Mouse (Mus musculus) cerebellum, postnatal 14 days (tissue): ENCODE measurements around the gene Cfap54.

Experiments
- DNase-seq, 2 experiments: peaks; one replicate each; pipeline ENCODE4 v3.0.0; 2021; ENCODE audit warnings: mixed read lengths in 2 of 2

The Cfap54 gene

GRCm38 (mm10) chr10:93053315-93053714, 28.1 kb downstream of the Cfap54 start:
- DNase-seq: no peak

- DNase-seq: peak; percentile 88 to 91
These were observed 30.2 kb downstream of the Cfap54 start for GRCm38 (mm10) chr10:93051016-93051726.

GRCm38 (mm10) chr10:93050571-93050970, 30.8 kb downstream of the Cfap54 start:
- DNase-seq: no peak

DNA sequence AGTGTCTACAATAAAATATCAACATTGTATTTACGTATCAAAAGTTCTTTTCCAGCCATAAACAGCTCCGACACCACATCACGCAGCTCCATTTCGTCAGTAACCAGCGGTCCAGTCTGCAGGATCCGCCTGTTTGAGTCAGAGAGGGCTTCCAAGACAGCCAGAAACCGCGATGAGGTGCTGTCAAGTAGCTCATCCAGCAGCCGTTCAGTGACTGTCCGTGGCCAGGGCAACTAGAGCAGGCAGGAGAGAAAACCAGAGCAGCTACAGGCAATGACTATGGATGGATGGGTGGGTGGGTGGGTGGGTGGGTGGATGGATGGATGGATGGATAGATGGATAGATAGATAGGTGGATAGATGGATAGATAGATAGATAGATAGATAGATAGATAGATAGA, 38.2 kb downstream of the Cfap54 start:
- no peak for DNase-seq

DNA sequence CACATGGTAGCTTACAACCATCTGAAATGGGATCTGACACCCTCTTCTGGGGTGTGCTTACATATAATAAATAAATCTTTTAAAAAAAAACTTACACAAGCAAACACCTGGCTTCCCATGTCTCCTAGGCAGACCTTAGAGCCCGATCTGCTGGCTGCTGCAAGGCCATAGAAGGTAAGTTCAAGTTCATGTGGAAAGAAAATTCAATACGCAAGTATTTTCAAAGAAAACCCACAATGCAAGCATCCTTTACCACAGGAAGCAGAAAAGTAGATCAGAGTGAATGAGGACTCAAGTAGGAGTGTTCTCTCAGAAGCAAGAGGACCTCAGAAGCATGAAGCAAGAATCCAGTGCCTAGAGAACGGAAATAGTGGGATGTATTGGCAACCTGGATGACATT, 39.6 kb downstream of the Cfap54 start:
- no peak for DNase-seq

GRCm38 (mm10) chr10:93041392-93041791, 40.0 kb downstream of the Cfap54 start:
- no peak for DNase-seq

DNA sequence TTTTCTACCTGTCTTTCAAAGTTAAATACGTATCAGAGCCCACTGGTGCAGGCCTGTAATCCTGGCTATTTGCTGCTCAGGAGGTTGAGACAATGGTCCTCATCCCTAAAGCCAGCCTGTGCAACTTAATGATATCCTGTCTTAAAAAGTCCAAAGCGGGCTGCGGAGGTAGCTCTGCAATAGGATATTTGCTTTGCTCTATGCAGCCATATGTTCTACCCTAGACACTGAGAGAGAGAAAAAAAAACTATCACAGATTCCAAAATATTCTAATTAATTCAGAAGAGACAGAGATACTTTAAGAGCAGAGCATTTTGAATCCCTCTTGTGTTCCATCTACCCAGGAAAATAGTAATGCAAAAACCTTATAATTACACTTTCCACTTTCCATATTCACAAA, 44.9 kb downstream of the Cfap54 start:
- DNase-seq: no peak

DNA sequence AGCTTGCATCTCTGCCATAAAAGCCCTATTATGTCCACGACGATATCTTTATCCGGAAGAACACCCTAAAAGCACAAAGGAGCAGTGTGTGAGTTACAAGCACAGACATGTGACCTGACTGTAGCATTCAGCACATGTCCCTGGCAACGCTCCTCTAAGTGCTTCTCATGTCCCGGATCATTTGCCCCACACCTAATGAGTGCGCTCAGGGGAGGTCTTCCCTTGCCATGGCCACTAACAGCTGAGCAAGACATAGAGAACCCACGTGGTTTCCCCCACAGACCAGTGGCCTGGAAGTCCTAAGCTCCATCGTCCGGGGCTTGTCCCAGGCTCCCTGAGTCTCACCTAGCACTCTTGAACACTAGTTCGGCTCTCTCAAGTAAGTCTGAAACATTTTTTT, 45.9 kb downstream of the Cfap54 start:
- no peak for DNase-seq

DNA sequence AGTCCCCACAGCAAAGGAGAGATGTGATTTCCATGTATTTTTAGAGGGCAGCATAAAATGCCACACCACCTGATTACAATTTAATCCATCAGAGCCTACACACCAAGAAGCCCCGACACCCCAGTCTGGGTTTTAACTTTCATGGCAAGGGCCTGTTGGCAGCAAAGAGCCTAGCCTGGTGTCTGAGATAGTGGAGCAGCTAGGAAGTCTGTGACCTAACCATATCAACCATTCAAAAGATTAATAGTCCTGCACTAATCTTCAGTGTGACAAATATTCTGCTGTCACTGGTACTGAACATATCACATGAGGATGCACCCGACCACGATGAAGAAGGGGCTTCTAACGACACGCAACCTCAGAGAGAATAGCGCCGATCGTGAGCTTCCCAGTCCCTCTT, 58.1 kb downstream of the Cfap54 start:
- DNase-seq: no peak

DNA sequence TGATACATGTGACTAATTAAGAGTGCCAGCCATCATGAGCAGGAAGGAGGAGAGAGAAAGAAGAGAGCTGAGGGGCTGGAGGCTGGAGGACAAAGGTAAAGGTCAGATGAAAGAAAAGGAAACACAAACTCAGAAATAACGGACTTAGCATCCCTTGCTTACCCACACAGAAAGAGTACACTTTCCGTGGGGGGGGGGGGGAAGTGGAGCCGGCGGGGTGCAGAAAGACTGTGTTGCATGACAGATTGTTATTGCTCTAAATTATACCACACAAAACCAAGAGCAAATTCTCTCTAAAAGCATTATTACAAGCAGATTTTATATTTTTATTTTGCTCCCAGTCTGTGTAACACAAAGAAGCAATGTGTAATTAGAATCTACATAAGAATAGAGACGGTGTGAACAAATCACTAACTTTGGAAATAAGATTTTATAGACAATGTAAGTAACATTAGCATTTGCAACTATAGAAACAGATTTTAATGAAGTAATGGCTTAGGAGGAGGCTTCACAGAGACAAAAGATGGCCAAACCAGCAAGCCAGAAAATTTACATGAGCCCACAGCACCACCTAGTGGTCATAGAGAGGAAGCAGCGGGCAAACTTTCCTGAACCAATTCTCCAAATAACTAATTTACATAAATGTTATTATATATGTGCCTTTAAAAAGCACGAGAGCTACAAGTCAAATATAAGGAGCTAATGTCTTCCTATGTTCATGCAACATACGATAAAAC, 67.2 kb downstream of the Cfap54 start:
- DNase-seq: peak; percentile 75 to 79

DNA sequence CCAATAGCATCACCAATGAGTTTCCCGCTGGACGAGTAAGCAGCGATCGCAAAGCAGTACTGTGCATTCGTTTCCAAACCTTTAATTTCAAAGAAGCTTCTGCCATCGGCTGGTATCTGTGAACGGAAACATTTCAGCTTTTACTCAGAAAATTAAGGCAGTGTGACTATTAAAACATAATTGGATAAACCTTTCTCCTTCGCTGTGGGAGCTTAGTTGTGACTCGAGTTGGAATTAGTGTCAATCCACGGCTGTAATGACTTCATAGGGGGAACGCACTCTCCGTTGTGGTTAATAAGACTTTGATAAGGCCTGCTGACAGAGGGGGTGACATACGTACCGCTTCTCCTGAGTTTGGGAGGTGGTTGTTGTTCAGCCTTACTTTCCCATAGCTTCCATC, 70.3 kb downstream of the Cfap54 start:
- DNase-seq: no peak

- DNase-seq: no peak
These were observed 74.4 kb downstream of the Cfap54 start for GRCm38 (mm10) chr10:93006970-93007369.

DNA sequence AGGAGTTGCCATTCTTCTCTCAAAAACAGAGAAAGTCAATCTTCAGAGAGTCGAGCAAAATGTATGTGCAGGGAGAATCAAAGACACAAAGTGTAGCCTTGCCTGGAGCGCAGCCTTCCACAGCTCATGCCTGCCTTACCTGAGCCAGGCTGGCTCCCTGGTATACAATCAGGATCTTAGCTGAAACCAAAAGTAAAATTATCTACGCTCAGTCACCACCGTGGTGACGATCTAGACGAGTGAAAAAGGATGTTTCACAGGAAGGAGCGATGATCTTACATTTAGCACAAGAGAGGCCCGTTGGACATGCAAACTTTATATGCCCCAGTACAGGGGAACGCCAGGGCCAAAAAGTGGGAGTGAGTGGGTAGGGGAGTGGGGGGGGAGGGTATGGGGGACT, 75.0 kb downstream of the Cfap54 start:
- no peak for DNase-seq

DNA sequence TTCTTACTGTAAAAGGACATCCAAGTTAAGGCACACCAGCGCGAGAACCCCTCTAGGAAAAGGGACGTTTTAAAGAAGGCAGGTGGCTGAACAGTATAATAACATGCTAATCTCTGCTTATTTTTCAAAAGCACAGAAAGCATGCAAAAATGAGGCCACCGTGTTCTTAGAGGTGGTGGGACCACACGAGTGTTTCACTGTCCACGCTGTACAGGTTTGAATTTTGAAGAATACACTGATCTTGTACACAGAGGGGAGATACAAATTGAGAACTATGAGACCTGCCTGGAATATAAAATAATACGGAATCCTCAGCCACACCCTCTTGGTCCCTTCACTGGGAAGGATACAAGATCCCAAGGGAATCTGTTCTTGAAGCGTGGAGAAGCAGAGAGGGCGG, 82.9 kb downstream of the Cfap54 start:
- DNase-seq: no peak

DNA sequence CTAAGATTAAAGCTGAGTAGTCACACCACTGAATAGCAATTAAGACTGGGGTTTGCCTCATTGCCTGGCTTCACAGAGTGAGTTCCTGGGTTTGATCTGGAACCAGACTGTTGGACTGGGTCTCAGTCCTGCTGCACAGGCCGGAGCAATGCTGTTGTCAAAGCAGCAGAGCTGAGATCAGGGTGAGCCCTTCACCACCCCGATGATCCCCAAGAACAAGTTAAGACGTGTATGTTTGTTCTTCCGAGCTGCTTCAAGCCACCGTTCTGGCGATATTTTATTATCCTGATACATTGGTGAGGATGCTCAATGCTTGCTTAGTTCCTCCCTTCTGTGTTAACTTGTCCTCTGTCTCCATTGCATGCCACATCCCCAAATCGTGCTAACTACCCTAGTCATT, 86.2 kb downstream of the Cfap54 start:
- no peak for DNase-seq

DNA sequence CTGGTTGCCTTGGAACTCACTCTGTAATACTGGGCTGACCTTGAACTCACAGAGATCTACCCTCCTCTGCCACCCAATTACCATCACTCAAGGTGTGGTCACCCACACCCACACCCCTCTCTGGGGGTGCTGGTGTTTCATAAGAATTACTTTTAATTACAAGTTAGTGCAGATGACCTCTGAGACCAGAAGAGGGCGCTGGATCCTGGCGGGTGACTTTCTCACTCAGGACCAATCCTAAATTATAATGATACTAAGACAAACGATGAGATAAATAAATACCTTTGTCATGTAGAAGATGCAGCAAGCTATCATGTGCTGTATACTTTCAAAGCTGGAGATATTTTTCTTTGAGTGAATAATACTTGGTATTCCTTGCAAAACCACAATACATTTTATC, 87.1 kb downstream of the Cfap54 start:
- DNase-seq: no peak

DNA sequence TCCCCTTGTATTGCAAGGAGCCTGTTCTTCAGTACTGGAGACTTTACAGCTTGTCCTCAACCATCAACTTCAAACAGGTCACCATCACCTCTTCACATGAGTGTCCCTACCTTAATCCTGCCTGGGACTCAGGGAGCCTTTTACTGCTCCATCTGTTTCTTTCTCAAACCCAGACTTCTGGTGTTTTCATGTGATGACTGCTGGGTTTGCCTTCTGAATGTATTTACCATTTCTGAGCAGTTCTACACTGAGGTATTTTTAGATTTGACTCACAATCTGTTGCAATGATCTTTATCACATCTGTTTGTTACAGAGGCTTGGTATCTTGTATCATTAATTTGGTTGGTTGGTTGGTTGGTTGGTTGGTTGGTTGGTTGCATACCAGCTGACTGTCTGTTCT, 88.9 kb downstream of the Cfap54 start:
- DNase-seq: no peak

- DNase-seq: no peak
These were observed 90.8 kb downstream of the Cfap54 start for GRCm38 (mm10) chr10:92990576-92990975.

DNA sequence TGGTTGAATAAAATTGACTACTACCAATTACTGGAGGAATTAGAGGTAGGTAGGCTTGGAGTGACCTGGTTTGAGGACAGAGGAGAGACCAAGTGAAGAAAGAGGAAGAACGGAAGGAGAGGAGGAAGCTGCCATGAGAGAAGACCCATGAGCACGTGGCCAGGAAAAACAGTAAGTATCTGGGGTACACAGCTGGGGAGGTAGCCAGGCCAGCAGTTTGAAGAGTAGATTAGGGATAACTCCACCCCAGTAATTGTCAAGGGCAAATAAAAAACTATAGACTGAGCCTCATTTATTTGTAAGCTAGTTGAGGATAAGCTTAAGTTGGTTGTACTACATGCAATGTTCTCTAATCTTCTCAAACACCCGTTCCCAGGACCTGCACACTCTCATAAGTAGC, 116.3 kb downstream of the Cfap54 start:
- no peak for DNase-seq

DNA sequence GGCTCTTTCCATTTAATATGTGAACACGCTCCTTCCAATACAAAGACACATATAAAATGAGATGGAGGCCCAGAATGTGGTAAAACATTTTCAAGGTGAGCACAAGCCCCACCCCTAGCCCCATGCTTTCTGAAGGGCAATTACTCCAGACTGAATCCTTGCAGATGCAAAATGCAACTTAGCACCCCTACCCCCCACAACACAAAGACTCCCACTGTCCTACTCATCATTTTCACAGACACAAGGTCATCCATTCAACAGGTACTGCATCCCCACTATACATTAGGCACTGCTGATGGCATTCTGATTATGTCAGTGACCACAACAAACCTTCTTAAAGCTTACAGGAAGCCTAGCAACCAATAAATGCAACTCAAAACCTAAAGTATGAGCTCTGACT, 131.4 kb downstream of the Cfap54 start:
- no peak for DNase-seq

GRCm38 (mm10) chr10:92942848-92943645, 138.4 kb downstream of the Cfap54 start:
- DNase-seq: no peak

DNA sequence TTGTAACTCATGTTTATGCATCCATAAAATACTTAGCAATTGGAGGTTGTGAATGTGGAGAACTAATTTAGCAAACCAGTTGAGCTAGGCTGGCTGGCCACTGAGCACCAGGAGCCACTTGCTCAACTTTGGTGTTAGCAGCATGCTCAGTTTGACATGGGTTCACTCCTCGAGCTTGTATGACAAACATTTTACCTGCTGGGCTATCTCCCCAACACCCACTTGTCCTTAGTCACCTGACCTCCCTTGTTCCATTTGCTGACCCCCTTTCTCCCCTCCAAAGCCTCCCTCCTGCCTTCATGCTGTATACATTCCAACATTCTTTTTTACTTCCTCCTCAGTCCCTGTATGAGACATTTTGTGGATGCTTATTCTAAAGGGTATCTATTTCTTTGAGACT, 139.8 kb downstream of the Cfap54 start:
- DNase-seq: no peak

- no peak for DNase-seq
These were observed 143.6 kb downstream of the Cfap54 start for GRCm38 (mm10) chr10:92937741-92938285.

DNA sequence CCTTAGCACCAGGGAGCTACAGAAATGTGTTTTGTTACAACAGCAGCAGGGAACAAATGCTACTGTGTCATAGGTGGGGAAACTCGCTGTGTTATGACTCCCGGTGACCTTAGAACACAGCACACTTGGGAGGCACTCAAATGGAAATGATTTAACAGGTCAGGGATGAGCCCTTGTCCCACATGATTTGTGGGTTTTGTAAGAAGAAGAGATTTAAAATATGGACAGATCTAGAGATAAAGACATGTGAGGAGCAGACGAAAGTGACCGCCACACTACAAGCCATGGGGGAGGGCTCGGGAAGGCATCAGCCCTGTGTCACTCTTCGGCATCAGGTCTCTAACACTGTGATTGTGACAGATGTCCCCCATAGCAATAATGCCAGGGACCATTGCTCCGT, 144.3 kb downstream of the Cfap54 start:
- DNase-seq: no peak
